Mouse (Mus musculus) brain, embryonic 14.5 days (tissue): ENCODE measurements around the gene Tpcn2.

Experiments used
- CTCF ChIP-seq: fragments of 200-500 bp; IDR thresholded peaks from 2 replicates; pipeline ENCODE4 v1.5.1; 2012; ENCODE audit warnings: inconsistent platforms, mild to moderate bottlenecking, moderate library complexity, borderline replicate concordance; ENCODE audit not compliant: insufficient read depth, insufficient read length; ENCODE audit errors: extremely low read depth
- POLR2A ChIP-seq: fragments of 200-500 bp; IDR thresholded peaks from 2 replicates; pipeline ENCODE4 v1.6.1; 2012; ENCODE audit warnings: mild to moderate bottlenecking, inconsistent platforms, borderline replicate concordance; ENCODE audit not compliant: poor library complexity, insufficient read depth, insufficient read length, severe bottlenecking; ENCODE audit errors: extremely low read depth

GRCm38 (mm10) chr7:145300321-145301007, 16.7 kb upstream of the Tpcn2 start, which contains the start of gene Mrgprf:
- no peak for TF ChIP-seq CTCF
- no peak for TF ChIP-seq POLR2A
